Comparison of ENCODE assay signal across 9 mouse cellular contexts in the genomic region with DNA sequence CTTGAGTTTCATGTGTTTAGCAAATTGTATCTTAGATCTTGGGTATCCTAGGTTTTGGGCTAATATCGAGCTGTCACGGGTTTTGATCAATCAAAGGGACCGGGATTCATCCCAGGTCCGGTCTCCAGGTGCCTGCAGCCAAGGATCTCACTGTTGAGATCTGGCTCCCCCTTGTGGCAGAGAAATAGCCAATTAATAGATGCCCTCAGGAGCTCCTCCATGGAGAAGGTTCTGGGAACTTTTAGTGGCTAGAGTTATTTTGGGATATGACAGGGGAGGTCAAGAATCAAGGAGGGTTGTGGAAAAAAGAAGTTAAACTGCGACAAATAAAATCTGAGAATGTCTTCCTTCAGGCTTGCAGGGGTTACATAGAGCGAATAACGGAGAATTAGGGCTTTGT. TPM values are rescaled to one million over a fixed set of nuclear protein-coding genes. Genes with fewer than 3 reads are reported as not detected.
A peak's percentile ranks its signal among the peaks of the same experiment; 100 is the strongest.
DNase-seq lines count a peak whose midpoint lies in the region; ATAC-seq and TF ChIP-seq lines count a peak whose summit lies in the region.
"Had no signal": no experiment of that assay in that cellular context is flagged by ENCODE, and none has a peak within 500 bp of the region (broad histone marks: within the 10 kb centered on the region; RNA-seq: fewer than 3 reads in every experiment).

No protein-coding gene starts in this region.

- no peak overlapping the region for H3K9ac ChIP-seq in liver, embryonic 12.5 days

- WGBS in liver, embryonic 12.5 days (ENCODE audit: insufficient replicate concordance): 37% methylated on average over 7 of the region's 7 CpGs

- peak; percentile 79 for TF ChIP-seq CTCF in left cerebral cortex, adult 2 months (IDR thresholded peaks at IDR 0.05)

- DNase-seq in liver: peak; percentile 47
- peak; percentile 42 to 88 for DNase-seq in adrenal gland, adult (ENCODE audit: inconsistent age in 2 of 2, low spot score in 1 of 2)
- peak; percentile 83 for DNase-seq in embryo, embryonic 11 days
- DNase-seq in heart, postnatal 10 days: peak; percentile 79 to 86
- peak; percentile 54 to 58 for DNase-seq in left cerebral cortex, adult 2 months (ENCODE audit: extremely low spot score in 1 of 2, low spot score in 2 of 2)
- DNase-seq in ovary, postnatal 14 days (ENCODE audit: low spot score): peak; percentile 61
- peak; percentile 18 for DNase-seq in yolk sac, embryonic 10.5 days (ENCODE audit: low spot score)

- intact Hi-C loops in heart, postnatal 10 days (cut with DNase I): loop anchor here (1.0 kb wide), 1 partner anchor 109 kb away; no protein-coding TSS in a partner anchor
- intact Hi-C loops in left cerebral cortex, adult 2 months (cut with DNase I): loop anchor here (1.0 kb wide), 1 partner anchor 106 kb away; no protein-coding TSS in a partner anchor

- no peaks in the 10 kb centered on the region for H3K4me1 ChIP-seq in liver, embryonic 12.5 days

- H3K27ac ChIP-seq in liver, embryonic 12.5 days: no peak overlapping the region
- no peak overlapping the region for H3K27ac ChIP-seq in left cerebral cortex, adult 2 months

- H3K27me3 ChIP-seq in liver, embryonic 12.5 days (replicated peaks): no peaks in the 10 kb centered on the region

- no peak overlapping the region for H3K4me2 ChIP-seq in liver, embryonic 12.5 days

- H3K4me3 ChIP-seq in liver, embryonic 12.5 days: no peak overlapping the region
- no peak overlapping the region for H3K4me3 ChIP-seq in left cerebral cortex, adult 2 months
- H3K4me3 ChIP-seq: erythroblast, embryonic 14.5 days had no signal

- H3K9me3 ChIP-seq in liver, embryonic 12.5 days (replicated peaks): peaks cover 4% of the 10 kb centered on the region; the same call in 1 of the 2 replicates

- no peak for ATAC-seq in liver, embryonic 12.5 days

- H3K36me3 ChIP-seq in liver, embryonic 12.5 days: no peaks in the 10 kb centered on the region

RNA-seq across cellular contexts. Expression of a gene that starts 31.0 kb away (rescaled TPM):
- 10.3 and 11.2 TPM in 2 replicates for polyA plus RNA-seq in liver, embryonic 12.5 days (2016; fragmentation: Nextera tagmentation; extraction: Ambion mirVana)
- total RNA-seq in heart, postnatal 10 days (2021): not detected
- not detected for total RNA-seq in left cerebral cortex, adult 2 months (2021)
- polyA plus RNA-seq: erythroblast, embryonic 14.5 days had no signal

RNA-seq across cellular contexts. Expression of a gene that starts 32.4 kb away (rescaled TPM):
- polyA plus RNA-seq in liver, embryonic 12.5 days (2016; fragmentation: Nextera tagmentation; extraction: Ambion mirVana): 13.9 and 15.7 TPM in 2 replicates
- 10 to 100 TPM in 1 of 2 experiments, 1 to 10 TPM in 1; 3.6 to 10.3 TPM for total RNA-seq in heart, postnatal 10 days (2021)
- total RNA-seq in left cerebral cortex, adult 2 months (2021): 100 to 1,000 TPM; 147 to 157 TPM
- polyA plus RNA-seq: erythroblast, embryonic 14.5 days had no signal

RNA-seq across cellular contexts. Expression of a gene that starts 37.3 kb away (rescaled TPM):
- polyA plus RNA-seq in liver, embryonic 12.5 days (2016; fragmentation: Nextera tagmentation; extraction: Ambion mirVana): 8.7 and 10.3 TPM in 2 replicates
- 10 to 100 TPM; 34.1 to 40.4 TPM for total RNA-seq in heart, postnatal 10 days (2021)
- 100 to 1,000 TPM; 106 to 107 TPM for total RNA-seq in left cerebral cortex, adult 2 months (2021)

Comparison
In these comparisons a context has a peak if more than half of its experiments do, and no peak if none do; other contexts are left out.
1. DNase-seq: peak in every context shown above with its lines; median percentile 83 in embryo, embryonic 11 days; 82 in heart, postnatal 10 days; 65 in adrenal gland, adult; 61 in ovary, postnatal 14 days; 56 in left cerebral cortex, adult 2 months; 47 in liver; 18 in yolk sac, embryonic 10.5 days.
2. RNA of a gene that starts 32.4 kb away (total RNA-seq): 147 to 157 TPM in left cerebral cortex, adult 2 months; 3.6 to 10.3 TPM in heart, postnatal 10 days; every median in the first group is over 10 times any median in the second.